Mouse (Mus musculus): Measurements from ENCODE around the gene Abl1.

DNA sequence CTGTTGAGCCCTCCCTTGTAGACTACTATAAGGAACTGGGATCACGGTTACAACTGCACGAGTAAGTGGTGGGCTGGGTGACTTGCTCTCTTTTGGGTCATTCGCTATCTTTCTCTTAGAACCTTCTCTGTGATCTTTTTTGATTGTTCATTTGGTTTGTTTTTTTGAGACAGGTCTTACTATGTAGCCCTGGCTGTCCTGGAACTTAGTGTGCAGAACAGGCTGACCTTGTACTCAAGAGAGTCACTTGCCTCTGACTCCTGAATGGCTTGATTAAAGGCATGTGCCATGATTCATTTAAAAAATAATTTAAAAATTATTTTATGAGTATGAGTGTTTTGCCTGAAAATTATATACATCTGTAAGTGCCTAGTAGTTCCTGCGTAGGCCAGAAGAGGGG, 26.6 kb downstream of the Abl1 start:
- no peak for TF ChIP-seq POLR2A (IDR thresholded peaks at IDR 0.05; ENCODE audit: borderline replicate concordance, extremely low read depth, insufficient read depth, insufficient read length, poor library complexity, severe bottlenecking)
- TF ChIP-seq CTCF (IDR thresholded peaks at IDR 0.05; ENCODE audit: borderline replicate concordance, extremely low read depth, insufficient read depth, insufficient read length): no peak

All from brain, embryonic 14.5 days (tissue).